Mouse (Mus musculus) heart, postnatal 14 days (tissue): ENCODE data around the gene Fbxo8. TPM values are rescaled to one million over a fixed set of nuclear protein-coding genes. Genes with fewer than 3 reads are reported as not detected.

Source experiments
- DNase-seq, 2 experiments: peaks; one replicate each; pipeline ENCODE4 v3.0.0; 2021 to 2022
- intact Hi-C: fragments of 180-260 bp; cut with DNase I; formaldehyde crosslinking; loops from one replicate; pipeline ENCODE4 v1.15.1; 2025
- microRNA-seq, 2 experiments: library from miRNA; unstranded; fragments of <30 nt; microRNA quantifications; one replicate each; pipeline ENCODE4 v1.2.0; 2021 to 2022
- total RNA-seq, 2 experiments: library from RNA; stranded (reverse); gene quantifications; 2 replicates each; pipeline ENCODE4 v1.2.3; 2021

Fbxo8 gene
- total RNA-seq, 2 experiments from 2014 or later = 41.8 to 46.6 TPM

GRCm38 (mm10) chr8:56591502-56591901 lies 40.6 kb downstream of the Fbxo8 start:
- intact Hi-C loops = no loop called here
- no peak for DNase-seq

DNA sequence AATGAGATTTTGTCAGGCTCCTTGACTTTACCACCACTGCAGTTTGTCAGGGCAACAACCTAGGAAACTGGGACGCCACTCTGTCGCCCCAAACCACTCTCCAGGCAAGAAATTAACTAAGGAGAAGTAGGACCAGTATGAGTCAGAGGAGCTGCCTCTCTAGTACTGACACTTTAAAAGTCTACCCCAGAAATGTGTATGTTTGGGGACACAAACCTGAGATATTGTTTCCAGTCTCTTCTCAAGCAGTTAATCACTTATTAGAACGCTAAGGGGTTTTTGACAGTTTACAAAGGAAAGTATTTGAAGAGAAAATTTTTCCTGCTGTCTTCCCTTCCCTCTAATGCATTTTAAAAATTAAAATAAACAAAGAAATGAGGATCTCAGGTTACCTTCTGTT lies 55.6 kb downstream of the Fbxo8 start:
- intact Hi-C loops = no loop called here

DNA sequence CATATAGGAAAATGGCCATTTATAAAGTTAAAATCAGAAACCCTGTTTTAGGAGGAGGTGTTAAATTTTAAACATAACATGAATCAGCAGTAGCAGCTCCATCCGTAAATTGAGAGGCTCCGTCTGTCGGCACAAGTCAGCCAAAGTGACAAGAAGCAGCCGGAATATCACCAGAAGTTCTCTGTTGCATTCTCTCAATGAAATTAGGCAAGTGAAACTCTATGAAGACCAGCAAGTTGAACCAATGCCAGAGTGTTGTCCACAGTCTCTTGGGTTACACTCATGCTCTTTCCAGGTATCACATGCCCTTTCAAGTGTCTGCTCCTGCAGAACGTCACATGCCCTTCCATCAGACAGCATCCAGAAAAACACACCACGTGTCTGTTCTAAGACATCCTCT lies 60.8 kb downstream of the Fbxo8 start:
- DNase-seq = no peak
- intact Hi-C loops = no loop called here

More for the DNA sequence above, 55.6 kb downstream of the Fbxo8 start:
- DNase-seq = no peak

DNA sequence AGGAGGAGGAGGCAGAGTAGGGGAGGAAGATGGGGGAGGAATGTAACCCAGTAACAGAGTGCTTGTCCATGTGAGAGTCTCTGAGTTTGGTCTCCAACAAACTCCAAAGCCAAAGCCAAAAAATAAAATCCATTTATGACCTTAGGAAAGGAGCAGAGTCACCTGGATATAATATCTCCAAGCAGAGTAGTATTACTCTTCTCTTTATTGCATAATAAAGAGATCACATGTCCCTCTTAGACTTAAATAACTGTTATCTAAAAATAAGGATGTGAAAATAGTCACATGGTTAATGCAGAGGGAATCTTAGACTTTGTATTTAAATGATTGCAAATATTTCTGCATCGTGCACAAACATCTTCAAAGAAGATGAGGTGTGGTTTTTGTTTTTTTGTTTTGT lies 63.3 kb downstream of the Fbxo8 start:
- DNase-seq = no peak
- intact Hi-C loops = no loop called here

GRCm38 (mm10) chr8:56615005-56615404 lies 64.1 kb downstream of the Fbxo8 start:
- peak; percentile 27 to 73 for DNase-seq
- intact Hi-C loops = loop anchor here (1.0 to 5.0 kb wide), 2 partner anchors 33 to 85 kb away; no protein-coding TSS in a partner anchor

GRCm38 (mm10) chr8:56616260-56616659 lies 65.4 kb downstream of the Fbxo8 start:
- DNase-seq = peak; percentile 31 to 55
- intact Hi-C loops = loop anchor here (5.0 kb wide), 1 partner anchor 34 kb away; no protein-coding TSS in a partner anchor

DNA sequence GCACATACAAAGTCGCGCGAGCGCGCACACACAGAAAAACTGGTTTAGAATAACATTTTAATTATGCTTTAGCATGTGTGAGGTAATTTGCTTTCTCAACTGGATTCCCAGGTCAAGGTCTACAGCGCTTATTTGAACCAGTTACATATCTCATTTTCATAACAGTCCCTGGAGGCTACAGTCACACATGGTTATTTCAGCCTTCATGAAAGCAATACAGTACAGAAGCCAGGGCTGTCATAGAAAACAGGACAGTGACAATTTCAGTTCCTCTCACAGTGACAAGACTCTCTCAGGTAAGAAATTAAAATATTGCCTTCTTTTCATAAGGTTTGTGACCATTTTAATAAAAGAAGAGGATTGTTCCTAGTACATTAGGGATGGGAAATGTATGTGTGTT lies 66.4 kb downstream of the Fbxo8 start:
- intact Hi-C loops = loop anchor here (5.0 kb wide), 1 partner anchor 35 kb away; no protein-coding TSS in a partner anchor

GRCm38 (mm10) chr8:56619056-56619455 lies 68.2 kb downstream of the Fbxo8 start:
- intact Hi-C loops = loop anchor here (5.0 kb wide), 1 partner anchor 37 kb away; no protein-coding TSS in a partner anchor
- DNase-seq = no peak

More for the DNA sequence above, 66.4 kb downstream of the Fbxo8 start:
- no peak for DNase-seq

- intact Hi-C loops = loop anchor here (5.0 kb wide), 1 partner anchor 37 kb away; no protein-coding TSS in a partner anchor
- DNase-seq = no peak
Measured at GRCm38 (mm10) chr8:56619571-56619970, 68.7 kb downstream of the Fbxo8 start.

DNA sequence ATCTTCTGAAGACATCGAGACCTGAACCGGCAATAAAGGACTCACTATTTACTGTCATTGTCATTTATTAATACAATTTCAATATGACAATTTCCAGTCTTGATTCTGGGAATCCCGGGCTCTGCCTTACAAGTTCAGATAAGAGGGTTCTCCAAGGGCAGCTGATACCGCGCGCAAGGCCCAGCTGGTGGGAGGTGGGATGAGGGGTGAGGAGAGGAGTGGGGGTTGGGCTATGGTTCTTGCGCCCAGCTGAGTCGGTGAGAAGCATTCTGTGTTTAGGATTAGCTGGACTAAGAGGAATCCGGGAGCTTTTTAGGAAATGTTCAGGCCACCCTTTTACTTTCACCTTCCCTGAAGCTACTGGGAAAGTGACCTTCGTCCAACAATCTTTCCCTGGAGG lies 69.8 kb downstream of the Fbxo8 start:
- intact Hi-C loops = no loop called here
- DNase-seq = no peak

GRCm38 (mm10) chr8:56621093-56621492 lies 70.2 kb downstream of the Fbxo8 start:
- intact Hi-C loops = no loop called here
- no peak for DNase-seq

DNA sequence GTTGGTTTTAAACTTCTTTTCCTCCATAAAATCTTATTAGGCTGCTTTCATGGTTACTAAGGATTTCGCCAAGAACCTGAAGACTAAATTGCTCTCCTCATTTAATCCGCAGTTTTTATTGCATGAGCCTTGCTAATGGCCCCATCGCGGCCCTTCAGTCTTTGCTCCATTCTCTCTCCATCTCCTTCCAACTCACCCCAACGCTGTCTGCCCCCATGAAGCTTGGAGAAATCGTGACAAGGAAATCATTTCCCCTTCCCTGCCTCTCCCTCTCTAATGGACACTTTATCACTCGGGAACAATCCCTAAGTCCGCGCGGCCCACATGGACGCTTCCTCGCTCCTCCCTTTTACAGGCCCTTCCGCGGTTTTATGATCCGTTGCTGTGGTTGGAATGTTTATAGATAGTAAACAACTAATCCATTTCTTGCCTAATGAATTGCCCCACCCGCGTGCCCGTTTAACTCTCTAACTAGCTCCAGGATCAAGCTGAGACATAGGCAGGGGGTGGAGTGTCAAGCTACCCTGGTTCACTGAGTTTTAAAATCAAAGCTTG lies 71.7 kb downstream of the Fbxo8 start:
- intact Hi-C loops = no loop called here
- no peak for DNase-seq

DNA sequence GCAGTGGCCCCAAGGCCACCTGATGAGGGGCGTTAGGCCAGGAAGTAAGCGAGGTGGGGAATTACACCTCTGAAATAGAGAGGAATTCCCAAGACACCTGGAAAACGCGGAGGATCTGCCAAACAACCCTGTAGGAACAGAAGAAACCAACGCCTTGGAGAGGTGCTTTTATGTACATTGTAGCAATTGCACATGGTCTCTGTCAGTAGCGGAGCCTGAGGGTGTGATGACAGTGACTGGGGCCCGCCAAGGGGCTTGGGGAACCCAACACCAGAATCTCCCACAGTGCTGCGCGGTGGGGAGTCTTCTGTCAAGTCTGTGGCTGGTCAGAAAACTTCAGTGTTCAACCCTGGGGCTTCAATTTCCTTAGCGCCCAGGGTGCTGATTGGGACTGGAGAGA lies 72.5 kb downstream of the Fbxo8 start:
- no peak for DNase-seq

GRCm38 (mm10) chr8:56629160-56629559 lies 78.3 kb downstream of the Fbxo8 start:
- peak in 1 of 2 experiments; percentile 12 for DNase-seq
- intact Hi-C loops = no loop called here

More for the DNA sequence above, 72.5 kb downstream of the Fbxo8 start:
- intact Hi-C loops = no loop called here

DNA sequence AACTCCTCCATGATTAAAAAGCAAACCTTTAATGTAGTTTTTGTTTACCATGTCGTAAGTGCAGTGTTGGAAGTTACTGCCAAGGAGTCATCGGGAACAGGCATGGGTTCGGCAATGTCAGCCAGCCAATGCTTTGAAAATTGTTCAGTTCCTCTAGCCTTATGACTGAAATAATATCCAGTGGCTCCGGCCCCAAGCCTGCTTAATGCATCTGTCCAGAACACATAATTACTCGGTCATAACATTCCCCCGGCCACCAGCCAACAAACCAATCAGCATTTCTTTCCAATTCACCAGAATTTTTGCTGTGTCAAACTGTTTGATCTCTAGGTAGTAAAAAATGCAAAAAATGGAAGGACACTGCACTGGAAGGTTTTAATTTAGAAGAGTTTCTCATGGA lies 88.4 kb downstream of the Fbxo8 start:
- intact Hi-C loops = no loop called here
- no peak for DNase-seq

Small RNA genes lying within 50 kb of the gene (microRNA-seq; reads per million reads assigned to microRNA genes)
- gene Gm25992 = 0 reads per million in 2 experiments

Other genes starting within 250 kb of the Fbxo8 start
- gene Cep44, start within 50 bp of the Fbxo8 start, total RNA-seq = 10 to 100 TPM; 12.0 to 14.8 TPM